Mouse (Mus musculus) MEL (cell line): Measurements from ENCODE around the gene Wnt3. TPM values are rescaled to one million over a fixed set of nuclear protein-coding genes. Genes with fewer than 3 reads are reported as not detected.

Experiments
- DNase-seq: peaks from one replicate; pipeline ENCODE4 v3.0.0; 2011; ENCODE audit warnings: low read depth, low spot score
- H3K27ac ChIP-seq: 2 replicates; pipeline ENCODE4 v1.5.1; 2012; ENCODE audit warnings: low read depth, mild to moderate bottlenecking, control low read depth, low read length, moderate library complexity; ENCODE audit not compliant: control insufficient read depth
- H3K27me3 ChIP-seq, 2 experiments: fragments of 150-350 bp in 1 of 2; sonication (generic) in 1 of 2; 2 replicates each; pipeline ENCODE4 v1.6.1; 2012; ENCODE audit warnings: low read length in 2 of 2, mild to moderate bottlenecking in 2 of 2, improper control_type of control experiment in 1 of 2, moderate library complexity in 1 of 2; ENCODE audit not compliant: insufficient read depth in 2 of 2, control insufficient read depth in 1 of 2
- H3K36me3 ChIP-seq, 2 experiments: 2 replicates each; pipeline ENCODE4 v1.6.1; 2012 to 2014; ENCODE audit warnings: low read length in 2 of 2, improper control_type of control experiment in 1 of 2, inconsistent platforms in 1 of 2, mild to moderate bottlenecking in 1 of 2; ENCODE audit not compliant: insufficient read depth in 2 of 2, control insufficient read depth in 1 of 2
- H3K4me1 ChIP-seq, 2 experiments: fragments of 150-350 bp in 1 of 2; sonication (generic) in 1 of 2; 2 replicates each; pipeline ENCODE4 v1.6.1; 2012; ENCODE audit warnings: low read length in 2 of 2, improper control_type of control experiment in 1 of 2, mild to moderate bottlenecking in 1 of 2; ENCODE audit not compliant: insufficient read depth in 2 of 2, control insufficient read depth in 1 of 2
- H3K4me3 ChIP-seq, 2 experiments: fragments of 150-350 bp in 1 of 2; sonication (generic) in 1 of 2; 2 replicates each; pipeline ENCODE4 v1.5.1; 2012; ENCODE audit warnings: low read depth in 2 of 2, low read length in 2 of 2, mild to moderate bottlenecking in 2 of 2, moderate library complexity in 2 of 2, control low read depth in 1 of 2, improper control_type of control experiment in 1 of 2; ENCODE audit not compliant: control insufficient read depth in 1 of 2, insufficient read depth in 1 of 2
- H3K79me2 ChIP-seq: 2 replicates; pipeline ENCODE4 v1.6.1; 2012; ENCODE audit warnings: mild to moderate bottlenecking, low read length, moderate library complexity; ENCODE audit not compliant: control insufficient read depth, poor library complexity, insufficient read depth
- H3K9ac ChIP-seq: 2 replicates; pipeline ENCODE4 v1.6.1; 2012; ENCODE audit warnings: low read depth, mild to moderate bottlenecking, control low read depth, low read length, moderate library complexity; ENCODE audit not compliant: control insufficient read depth, poor library complexity, severe bottlenecking
- H3K9me3 ChIP-seq: fragments of 150-350 bp; sonication (generic); replicated peaks from 2 replicates; pipeline ENCODE4 v1.6.1; 2012; ENCODE audit warnings: mild to moderate bottlenecking, low read length, improper control_type of control experiment, moderate library complexity; ENCODE audit not compliant: insufficient read depth
- CHD1 ChIP-seq: IDR thresholded peaks from 2 replicates; pipeline ENCODE4 v1.6.1; 2012; ENCODE audit warnings: low read depth, mild to moderate bottlenecking, inconsistent platforms, low read length, improper control_type of control experiment
- CHD2 ChIP-seq: IDR thresholded peaks from 2 replicates; pipeline ENCODE4 v1.6.1; 2011; ENCODE audit warnings: low read length, improper control_type of control experiment
- E2F4 ChIP-seq: IDR thresholded peaks from 2 replicates; pipeline ENCODE4 v1.6.1; 2011; ENCODE audit warnings: low read depth, low read length, improper control_type of control experiment, borderline replicate concordance
- ELF1 ChIP-seq: IDR thresholded peaks from 2 replicates; pipeline ENCODE4 v1.6.1; 2014; ENCODE audit warnings: low read depth, mild to moderate bottlenecking, inconsistent platforms, low read length, improper control_type of control experiment, moderate library complexity
- GABPA ChIP-seq: IDR thresholded peaks from 2 replicates; pipeline ENCODE4 v1.6.1; 2012; ENCODE audit warnings: low read depth, mild to moderate bottlenecking, inconsistent platforms, low read length, improper control_type of control experiment, moderate library complexity
- GATA1 ChIP-seq: IDR thresholded peaks from 2 replicates; pipeline ENCODE4 v1.6.1; 2011; ENCODE audit warnings: low read depth, low read length, improper control_type of control experiment
- HCFC1 ChIP-seq: IDR thresholded peaks from 2 replicates; pipeline ENCODE4 v1.6.1; 2012; ENCODE audit warnings: low read depth, mild to moderate bottlenecking, inconsistent platforms, low read length, improper control_type of control experiment, moderate library complexity
- MAFK ChIP-seq: IDR thresholded peaks from 2 replicates; pipeline ENCODE4 v1.6.1; 2011; ENCODE audit warnings: low read depth, mild to moderate bottlenecking, low read length, improper control_type of control experiment, borderline replicate concordance
- MXI1 ChIP-seq: IDR thresholded peaks from 2 replicates; pipeline ENCODE4 v1.6.1; 2011; ENCODE audit warnings: mild to moderate bottlenecking, low read depth, low read length, improper control_type of control experiment
- MYB ChIP-seq: IDR thresholded peaks from 2 replicates; pipeline ENCODE4 v1.6.1; 2011; ENCODE audit warnings: mild to moderate bottlenecking, low read depth, low read length, improper control_type of control experiment
- NELFE ChIP-seq: IDR thresholded peaks from 2 replicates; pipeline ENCODE4 v1.6.1; 2011; ENCODE audit warnings: low read depth, low read length, improper control_type of control experiment
- NRF1 ChIP-seq: IDR thresholded peaks from 2 replicates; pipeline ENCODE4 v1.6.1; 2014; ENCODE audit warnings: low read depth, mild to moderate bottlenecking, inconsistent platforms, low read length, improper control_type of control experiment, moderate library complexity; ENCODE audit not compliant: poor library complexity, insufficient read depth, severe bottlenecking
- POLR2AphosphoS2 ChIP-seq: IDR thresholded peaks from 2 replicates; pipeline ENCODE4 v1.6.1; 2011; ENCODE audit warnings: low read length, improper control_type of control experiment
- POLR2AphosphoS5 ChIP-seq: IDR thresholded peaks from 2 replicates; pipeline ENCODE4 v1.6.1; 2012; ENCODE audit warnings: low read depth, borderline replicate concordance, mild to moderate bottlenecking, inconsistent platforms, low read length, moderate library complexity, mixed read lengths
- RCOR1 ChIP-seq: IDR thresholded peaks from 2 replicates; pipeline ENCODE4 v1.6.1; 2012; ENCODE audit warnings: low read depth, mild to moderate bottlenecking, inconsistent platforms, low read length, improper control_type of control experiment
- SMC3 ChIP-seq: IDR thresholded peaks from 2 replicates; pipeline ENCODE4 v1.6.1; 2011; ENCODE audit warnings: low read depth, low read length, improper control_type of control experiment
- TBP ChIP-seq: IDR thresholded peaks from 2 replicates; pipeline ENCODE4 v1.8.0; 2011; ENCODE audit warnings: low read depth, low read length, improper control_type of control experiment
- TCF12 ChIP-seq: IDR thresholded peaks from 2 replicates; pipeline ENCODE4 v1.6.1; 2014; ENCODE audit warnings: low read depth, mild to moderate bottlenecking, inconsistent platforms, low read length, improper control_type of control experiment, moderate library complexity
- UBTF ChIP-seq: IDR thresholded peaks from 2 replicates; pipeline ENCODE4 v1.6.1; 2012; ENCODE audit warnings: low read depth, mild to moderate bottlenecking, inconsistent platforms, low read length, improper control_type of control experiment, moderate library complexity, borderline replicate concordance; ENCODE audit not compliant: insufficient read depth
- ZKSCAN1 ChIP-seq: IDR thresholded peaks from 2 replicates; pipeline ENCODE4 v1.6.1; 2012; ENCODE audit warnings: low read depth, mild to moderate bottlenecking, inconsistent platforms, low read length, improper control_type of control experiment, moderate library complexity
- ZNF384 ChIP-seq: IDR thresholded peaks from 2 replicates; pipeline ENCODE4 v1.6.1; 2012; ENCODE audit warnings: low read depth, mild to moderate bottlenecking, inconsistent platforms, low read length, improper control_type of control experiment
- polyA plus RNA-seq, 2 experiments: library from polyadenylated mRNA; stranded (reverse) in 1 of 2; unstranded in 1 of 2; fragments of >175 nt in 1 of 2; fragments of >200 nt in 1 of 2; gene quantifications; 2 replicates each; pipeline versions ENCODE4 v1.2.1 to v1.2.4; 2012; ENCODE audit warnings: low replicate concordance in 2 of 2, low read depth in 1 of 2; ENCODE audit not compliant: insufficient read length in 2 of 2, insufficient read depth in 1 of 2, missing spikeins in 1 of 2
- total RNA-seq: library from RNA; depleted of rRNA; stranded (reverse); fragments of 300-350 nt; gene quantifications from 2 replicates; pipeline ENCODE4 v1.2.3, GENCODE M21; 2012

The Wnt3 gene
- total and polyA plus RNA-seq, 3 experiments: not detected

DNA sequence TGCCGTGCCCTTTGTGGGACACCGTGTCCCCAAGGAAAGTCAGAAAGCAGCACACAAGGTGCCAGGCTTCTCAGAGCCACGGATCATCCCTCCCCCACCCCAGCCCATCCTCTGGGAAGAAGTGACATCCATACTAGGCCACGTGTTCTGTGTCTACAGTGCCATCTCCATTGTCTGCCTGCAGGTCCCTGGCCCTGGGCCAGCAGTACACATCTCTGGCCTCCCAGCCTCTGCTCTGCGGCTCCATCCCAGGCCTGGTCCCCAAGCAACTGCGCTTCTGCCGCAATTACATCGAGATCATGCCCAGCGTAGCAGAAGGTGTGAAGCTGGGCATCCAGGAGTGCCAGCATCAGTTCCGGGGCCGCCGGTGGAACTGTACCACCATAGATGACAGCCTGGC lies 34.0 kb downstream of the Wnt3 start:
- no peaks in the 10 kb centered on the region for H3K4me1 ChIP-seq
- H3K4me3 ChIP-seq: no peak overlapping the region
- no peak overlapping the region for H3K27ac ChIP-seq
- no peak for DNase-seq
- H3K9me3 ChIP-seq: no peaks in the 10 kb centered on the region
- no peaks in the 10 kb centered on the region for H3K79me2 ChIP-seq
- H3K36me3 ChIP-seq: no peaks in the 10 kb centered on the region
- no peak overlapping the region for H3K9ac ChIP-seq
- H3K27me3 ChIP-seq: no peaks in the 10 kb centered on the region; a peak in 1 of 4 replicates
- TF ChIP-seq TBP (no peak), MXI1 (no peak), MYB (no peak), UBTF (no peak), NELFE (no peak), ZKSCAN1 (no peak), TCF12 (no peak), MAFK (no peak), GABPA (no peak), POLR2AphosphoS5 (no peak)

GRCm38 (mm10) chr11:103808771-103809610 lies 35.0 kb downstream of the Wnt3 start:
- no peak overlapping the region for H3K27ac ChIP-seq
- no peak for DNase-seq
- TF ChIP-seq TCF12 (no peak), CHD1 (no peak), RCOR1 (no peak), ELF1 (no peak), GATA1 (no peak), E2F4 (no peak), CHD2 (no peak), UBTF (no peak), POLR2AphosphoS2 (no peak), GABPA (no peak), ZNF384 (no peak), HCFC1 (no peak), POLR2AphosphoS5 (no peak), NRF1 (no peak), NELFE (no peak), MYB (no peak), SMC3 (no peak)
- no peak overlapping the region for H3K9ac ChIP-seq
- no peaks in the 10 kb centered on the region for H3K79me2 ChIP-seq
- no peaks in the 10 kb centered on the region for H3K36me3 ChIP-seq
- H3K27me3 ChIP-seq: no peaks in the 10 kb centered on the region; a peak in 1 of 4 replicates
- H3K4me1 ChIP-seq: no peaks in the 10 kb centered on the region
- H3K4me3 ChIP-seq: no peak overlapping the region
- H3K9me3 ChIP-seq: no peaks in the 10 kb centered on the region
